Mouse (Mus musculus) midbrain, embryonic 11.5 days (tissue): Measurements from ENCODE around the gene Zfyve27. TPM values are rescaled to one million over a fixed set of nuclear protein-coding genes. Genes with fewer than 3 reads are reported as not detected.

ENCODE experiments used
- ATAC-seq: fragments of 200-750 bp; cut with Nextera tagmentation; 2 replicates; pipeline ENCODE4 v1.8.0; 2017; ENCODE audit warnings: moderate TSS enrichment, moderate library complexity; ENCODE audit not compliant: low FRiP score
- DNase-seq: peaks from one replicate; pipeline ENCODE4 v3.0.0; 2015; ENCODE audit warnings: low spot score; ENCODE audit errors: missing footprints
- H3K27ac ChIP-seq: fragments of 300-500 bp; sonication (generic); 2 replicates; pipeline ENCODE4 v1.5.1; 2014; ENCODE audit warnings: low read depth, low read length
- H3K27me3 ChIP-seq: fragments of 300-500 bp; sonication (generic); 2 replicates; pipeline ENCODE4 v1.6.1; 2014; ENCODE audit warnings: mild to moderate bottlenecking, low read length, moderate library complexity, mixed read lengths; ENCODE audit not compliant: control insufficient read depth, insufficient read depth
- H3K36me3 ChIP-seq: fragments of 300-500 bp; sonication (generic); 2 replicates; pipeline ENCODE4 v1.6.1; 2014; ENCODE audit warnings: mild to moderate bottlenecking, low read length, moderate library complexity, mixed read lengths; ENCODE audit not compliant: control insufficient read depth, insufficient read depth
- H3K4me1 ChIP-seq: fragments of 300-500 bp; sonication (generic); 2 replicates; pipeline ENCODE4 v1.6.1; 2014; ENCODE audit warnings: low read length; ENCODE audit not compliant: control insufficient read depth, insufficient read depth
- H3K4me2 ChIP-seq: fragments of 300-500 bp; sonication (generic); 2 replicates; pipeline ENCODE4 v1.6.1; 2014; ENCODE audit warnings: mild to moderate bottlenecking, moderate library complexity
- H3K4me3 ChIP-seq: fragments of 300-500 bp; sonication (generic); 2 replicates; pipeline ENCODE4 v1.5.1; 2014; ENCODE audit warnings: low read depth, low read length
- H3K9ac ChIP-seq: fragments of 300-500 bp; sonication (generic); 2 replicates; pipeline ENCODE4 v1.6.1; 2014; ENCODE audit warnings: low read length
- H3K9me3 ChIP-seq: fragments of 300-500 bp; sonication (generic); 2 replicates; pipeline ENCODE4 v1.6.1; 2016; ENCODE audit warnings: low read length; ENCODE audit not compliant: control insufficient read depth
- WGBS: fragments of 180-500 bp; shearing (Covaris S2); extraction: QIAGEN DNeasy Blood & Tissue Kit; methylation state at CpG from one replicate; pipeline ENCODE4 v1.1.7; 2014; 5-methylcytosine and 5-hydroxymethylcytosine counted together
- polyA plus RNA-seq: library from polyadenylated mRNA; unstranded; fragments of >200 nt; fragmentation: Nextera tagmentation; extraction: Ambion mirVana; gene quantifications from 2 replicates; pipeline ENCODE4 v1.2.1, GENCODE M21; 2014

Zfyve27 gene
- polyA plus RNA-seq, 1 experiment from 2014 or later: 15.6 TPM

DNA sequence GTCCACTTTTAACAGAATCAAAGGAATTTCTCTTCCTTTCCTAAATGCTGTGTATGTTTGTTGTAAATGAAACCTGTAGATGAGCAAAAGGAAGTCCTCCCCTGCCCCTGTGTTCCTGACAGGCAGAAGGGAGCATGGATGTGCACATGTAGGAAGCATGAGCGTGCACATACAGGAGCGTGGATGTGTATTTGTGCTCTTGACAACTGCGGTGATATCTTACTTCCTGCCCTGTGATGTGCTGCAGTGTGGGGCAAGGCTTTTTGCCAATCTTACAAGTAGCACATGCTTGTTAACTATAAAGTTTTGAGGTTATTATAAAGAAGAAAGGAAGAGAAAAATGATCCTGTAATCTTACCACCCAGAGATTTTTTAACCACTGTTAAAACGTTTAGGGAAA, 26.0 kb downstream of the Zfyve27 start:
- no peak overlapping the region for H3K4me2 ChIP-seq
- ATAC-seq (no peak), DNase-seq (no peak)
- no peaks in the 10 kb centered on the region for H3K27me3 ChIP-seq
- no peak overlapping the region for H3K9ac ChIP-seq
- no peak overlapping the region for H3K4me3 ChIP-seq
- H3K4me1 ChIP-seq: no peaks in the 10 kb centered on the region
- 90% methylated on average over 4 of the region's 4 CpGs for WGBS
- no peaks in the 10 kb centered on the region for H3K9me3 ChIP-seq
- peaks cover 8% of the 10 kb centered on the region; the same call in 1 of the 2 replicates for H3K36me3 ChIP-seq
- H3K27ac ChIP-seq: no peak overlapping the region

DNA sequence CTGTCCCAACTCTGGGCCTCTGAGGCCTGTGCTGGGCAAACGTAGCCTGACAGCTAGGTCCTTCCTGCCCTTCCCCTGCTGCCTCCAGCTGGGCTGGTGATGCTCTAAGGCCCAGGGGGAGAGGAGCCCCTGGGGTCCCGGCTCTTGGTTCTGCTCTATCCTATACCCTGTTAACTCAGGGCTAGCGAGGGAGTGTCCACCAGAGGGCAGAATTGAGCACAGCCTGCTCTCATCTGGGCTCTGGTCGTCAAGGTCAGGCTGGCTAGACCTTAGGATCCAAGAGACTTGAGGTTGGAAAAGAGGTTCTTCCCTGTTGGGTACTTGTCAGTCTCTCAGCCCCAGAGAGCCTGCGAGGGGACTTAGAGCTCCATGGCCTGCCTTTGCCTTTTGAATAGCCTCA, 26.7 kb downstream of the Zfyve27 start:
- Histone ChIP-seq H3K27ac (no peak overlapping the region), H3K4me2 (no peak overlapping the region), H3K9me3 (no peaks in the 10 kb centered on the region), H3K36me3 (peaks cover 8% of the 10 kb centered on the region; the same call in 1 of the 2 replicates), H3K9ac (no peak overlapping the region), H3K27me3 (no peaks in the 10 kb centered on the region), H3K4me1 (no peaks in the 10 kb centered on the region), H3K4me3 (no peak overlapping the region)
- DNase-seq (peak; percentile 94), ATAC-seq (peak; percentile 70; the same call in 1 of the 2 replicates)
- 23% methylated on average over 5 of the region's 5 CpGs for WGBS

DNA sequence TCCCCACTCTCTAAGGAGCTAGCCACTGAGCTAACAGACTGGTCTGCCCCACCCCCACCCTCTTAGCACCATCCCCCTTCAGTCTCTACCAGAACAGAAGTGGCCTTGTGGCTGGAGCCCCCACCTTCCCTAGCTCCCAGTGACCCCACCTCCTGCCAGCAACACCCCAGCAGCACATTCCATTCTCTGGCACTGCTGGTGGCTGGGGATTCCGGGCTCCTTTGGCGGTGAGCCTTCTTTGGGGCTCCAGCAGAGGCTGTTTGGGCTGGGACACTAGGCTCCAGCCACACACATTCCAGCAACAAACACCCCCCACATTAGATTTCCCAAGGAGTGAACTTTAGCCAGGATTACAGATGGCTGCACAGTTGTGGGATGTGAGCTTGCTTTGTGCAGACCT, 29.6 kb downstream of the Zfyve27 start:
- no peak overlapping the region for H3K27ac ChIP-seq
- peaks cover 4% of the 10 kb centered on the region; the same call in 1 of the 2 replicates for H3K27me3 ChIP-seq
- H3K4me3 ChIP-seq: no peak overlapping the region
- H3K36me3 ChIP-seq: peaks cover 8% of the 10 kb centered on the region; the same call in 1 of the 2 replicates
- ATAC-seq: no peak
- H3K9ac ChIP-seq: no peak overlapping the region
- H3K4me1 ChIP-seq: no peaks in the 10 kb centered on the region
- DNase-seq: no peak
- 44% methylated on average over 2 of the region's 2 CpGs for WGBS
- no peak overlapping the region for H3K4me2 ChIP-seq
- H3K9me3 ChIP-seq: no peaks in the 10 kb centered on the region

DNA sequence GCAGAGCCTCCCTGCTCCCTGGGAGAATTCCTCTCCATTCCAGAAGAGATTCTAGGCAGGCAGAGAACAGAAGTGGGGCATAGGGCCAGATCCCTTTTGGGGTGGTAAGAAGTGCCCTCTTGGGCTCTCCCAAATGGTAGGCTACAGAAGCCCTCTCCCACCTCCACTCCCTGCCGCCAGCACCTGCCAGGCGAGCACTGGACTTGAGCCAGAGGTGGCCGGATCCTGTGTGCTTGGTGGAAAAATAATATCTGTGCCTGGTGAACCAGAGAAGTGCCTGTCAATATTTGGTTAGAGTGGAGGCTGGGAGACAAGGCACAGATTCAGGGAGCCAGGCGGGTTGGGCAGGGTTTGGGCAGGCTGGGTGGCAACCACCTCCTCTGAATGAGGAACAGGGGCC, 32.6 kb downstream of the Zfyve27 start:
- Histone ChIP-seq H3K9ac (no peak overlapping the region), H3K27ac (no peak overlapping the region), H3K36me3 (0 out of 2 replicates have a peak, but pooled peaks cover under 1% of the 10 kb centered on the region), H3K4me2 (no peak overlapping the region), H3K27me3 (peaks cover 27% of the 10 kb centered on the region), H3K4me3 (no peak overlapping the region), H3K4me1 (peaks cover 1% of the 10 kb centered on the region; the same call in 1 of the 2 replicates), H3K9me3 (no peaks in the 10 kb centered on the region)
- 75% methylated on average over 4 of the region's 4 CpGs for WGBS
- DNase-seq (no peak), ATAC-seq (no peak)

DNA sequence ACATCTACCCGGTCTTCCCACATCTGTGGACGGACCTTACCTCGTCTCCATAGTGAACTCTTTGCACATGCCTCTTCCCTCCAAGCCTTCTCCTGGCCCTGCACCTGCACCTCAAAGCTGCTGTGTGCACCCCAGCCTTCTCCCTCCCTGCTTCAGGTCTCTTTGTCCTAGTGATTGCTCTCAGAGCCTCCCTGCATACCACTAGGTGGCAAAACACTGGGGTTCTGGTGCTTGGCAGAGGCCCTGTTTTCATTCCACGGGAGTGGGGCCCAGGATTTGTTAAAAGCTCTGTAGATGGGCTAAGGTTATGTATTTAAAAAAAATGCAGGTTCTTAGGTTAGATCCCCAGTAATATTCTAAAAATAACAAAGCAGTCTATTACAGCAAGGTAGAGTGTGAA, 33.3 kb downstream of the Zfyve27 start:
- Histone ChIP-seq H3K27ac (no peak overlapping the region), H3K4me1 (peaks cover 7% of the 10 kb centered on the region; the same call in 1 of the 2 replicates), H3K36me3 (no peaks in the 10 kb centered on the region), H3K27me3 (peaks cover 34% of the 10 kb centered on the region), H3K4me2 (no peak overlapping the region), H3K4me3 (no peak overlapping the region), H3K9ac (no peak overlapping the region), H3K9me3 (no peaks in the 10 kb centered on the region)
- DNase-seq (no peak), ATAC-seq (no peak)
- WGBS: 76% methylated on average over 4 of the region's 4 CpGs

DNA sequence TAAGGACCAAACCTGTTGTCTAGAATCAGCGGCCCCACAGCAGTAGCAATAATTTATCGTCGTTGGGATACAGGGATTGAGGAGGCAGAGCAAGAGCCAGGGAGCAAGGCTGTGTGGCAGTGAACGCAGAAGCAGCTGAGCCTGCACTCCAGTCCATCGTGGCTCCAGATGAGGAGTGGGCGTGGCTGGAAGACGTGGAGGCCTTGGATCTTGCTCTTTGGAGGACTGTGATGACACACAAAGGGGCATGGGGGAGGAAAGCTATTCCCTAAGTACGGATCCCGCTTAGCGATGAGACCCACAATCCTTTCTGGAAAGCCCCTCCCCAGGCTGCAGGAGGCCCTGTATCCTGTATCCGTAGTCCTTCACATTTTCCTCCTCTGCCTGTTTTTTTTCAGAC, 34.3 kb downstream of the Zfyve27 start:
- peaks cover 43% of the 10 kb centered on the region for H3K27me3 ChIP-seq

DNA sequence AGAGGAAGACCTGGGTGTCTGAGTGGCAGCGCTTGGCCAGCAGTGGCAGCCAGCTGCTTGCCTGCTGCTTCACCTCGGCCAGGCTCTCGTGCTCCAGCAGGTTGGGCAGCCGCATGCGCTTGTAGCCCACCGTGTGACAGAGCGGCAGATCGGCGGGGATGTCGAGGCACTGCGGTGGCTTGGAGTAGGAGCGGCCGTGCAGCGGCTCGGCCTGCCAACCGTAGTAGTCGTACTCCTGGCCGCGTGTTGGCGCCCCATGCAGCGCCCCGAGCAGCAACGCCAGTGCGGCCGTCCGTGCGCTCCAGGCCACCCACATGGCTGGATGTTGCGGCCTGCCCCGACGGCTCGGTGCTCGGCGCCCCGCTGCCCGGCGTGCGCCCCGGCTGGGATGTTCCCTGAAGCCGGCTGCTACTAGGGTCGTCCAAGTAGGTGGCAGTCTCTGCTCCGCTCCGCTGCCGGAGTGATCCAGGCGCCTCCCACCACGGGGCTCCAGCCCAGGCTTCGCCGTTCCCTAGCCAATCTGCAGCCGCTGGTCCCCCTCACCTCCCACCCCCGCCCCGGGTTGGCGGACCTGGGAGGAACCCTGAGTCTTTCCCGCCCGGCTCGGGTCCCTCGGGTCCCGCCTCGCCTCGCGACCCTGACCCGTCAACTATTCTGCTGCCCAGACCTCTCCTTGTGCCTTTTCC, 38.1 kb downstream of the Zfyve27 start, which contains the start of gene Sfrp5:
TSS of gene Sfrp5 (minus strand) at position 557 of the 686 bp plus-strand sequence.
- no peak for ATAC-seq
- H3K4me1 ChIP-seq: peaks cover 8% of the 10 kb centered on the region; the same call in 1 of the 2 replicates
- H3K27me3 ChIP-seq: peaks cover 48% of the 10 kb centered on the region

More for the DNA sequence above, 34.3 kb downstream of the Zfyve27 start:
- H3K9ac ChIP-seq: no peak overlapping the region
- no peaks in the 10 kb centered on the region for H3K36me3 ChIP-seq
- H3K9me3 ChIP-seq: no peaks in the 10 kb centered on the region
- ATAC-seq (no peak), DNase-seq (no peak)
- no peak overlapping the region for H3K27ac ChIP-seq
- H3K4me2 ChIP-seq: no peak overlapping the region
- H3K4me1 ChIP-seq: peaks cover 8% of the 10 kb centered on the region; the same call in 1 of the 2 replicates
- no peak overlapping the region for H3K4me3 ChIP-seq
- 43% methylated on average over 11 of the region's 11 CpGs for WGBS

DNA sequence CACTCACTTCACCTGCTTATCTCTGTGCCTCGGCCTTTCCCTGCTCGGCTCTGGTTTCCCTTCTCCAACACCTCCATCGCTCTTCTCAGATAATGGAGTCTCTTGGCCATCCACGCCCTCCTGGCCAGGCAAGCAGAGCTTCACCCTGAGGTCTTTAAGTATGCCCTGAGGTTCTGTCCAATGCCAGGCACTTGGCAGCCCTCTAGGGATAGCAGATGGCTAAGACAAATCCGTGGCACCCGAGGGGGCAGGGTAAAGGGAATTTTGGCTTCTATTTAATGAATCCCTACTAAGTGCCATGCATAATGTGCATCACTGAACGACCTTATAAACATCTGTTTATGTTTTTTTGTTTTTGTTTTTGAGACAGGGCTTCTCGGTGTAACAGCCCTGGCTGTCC, 38.7 kb downstream of the Zfyve27 start:
- no peaks in the 10 kb centered on the region for H3K9me3 ChIP-seq
- no peak overlapping the region for H3K4me2 ChIP-seq
- ATAC-seq (no peak), DNase-seq (no peak)
- no peak overlapping the region for H3K4me3 ChIP-seq
- H3K27me3 ChIP-seq: peaks cover 48% of the 10 kb centered on the region
- H3K36me3 ChIP-seq: no peaks in the 10 kb centered on the region
- H3K4me1 ChIP-seq: peaks cover 8% of the 10 kb centered on the region; the same call in 1 of the 2 replicates
- no peak overlapping the region for H3K9ac ChIP-seq
- H3K27ac ChIP-seq: no peak overlapping the region
- WGBS: 44% methylated on average over 8 of the region's 8 CpGs

More for the DNA sequence above, 38.1 kb downstream of the Zfyve27 start, which contains the start of gene Sfrp5:
- no peaks in the 10 kb centered on the region for H3K36me3 ChIP-seq
- peak within 1 kb of the TSS; percentile 15; the same call in 1 of the 2 replicates for H3K4me3 ChIP-seq
- H3K9ac ChIP-seq: no peak within 1 kb of the TSS
- under 1% methylated on average over 60 of the region's 60 CpGs for WGBS
- H3K27ac ChIP-seq: no peak within 1 kb of the TSS
- H3K4me2 ChIP-seq: peak within 1 kb of the TSS; percentile 27
- peak; percentile 93 for DNase-seq
- no peaks in the 10 kb centered on the region for H3K9me3 ChIP-seq

DNA sequence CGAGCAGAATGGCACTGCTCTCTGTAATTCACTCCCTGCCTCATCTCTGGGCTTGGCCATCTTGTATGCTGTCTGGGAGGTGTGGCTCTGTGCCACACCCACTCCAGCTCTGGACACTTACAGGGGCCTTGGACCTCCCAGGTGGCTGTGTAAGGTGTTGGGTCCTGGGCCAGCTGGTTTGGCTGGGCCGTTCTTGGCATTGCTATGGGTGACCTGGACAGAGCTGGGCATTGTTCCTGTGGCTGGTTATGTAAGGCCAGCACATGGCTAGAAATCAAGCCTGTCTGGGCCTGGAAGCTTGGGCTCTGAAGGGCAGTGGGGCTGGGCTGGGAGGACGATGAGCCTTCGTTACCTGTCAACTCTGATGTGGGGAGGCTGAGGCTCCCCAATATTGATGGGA, 40.6 kb downstream of the Zfyve27 start:
- H3K27ac ChIP-seq: no peak overlapping the region
- H3K27me3 ChIP-seq: peaks cover 39% of the 10 kb centered on the region
- WGBS: 92% methylated on average over 4 of the region's 4 CpGs
- H3K4me1 ChIP-seq: peaks cover 8% of the 10 kb centered on the region; the same call in 1 of the 2 replicates
- no peaks in the 10 kb centered on the region for H3K9me3 ChIP-seq
- no peaks in the 10 kb centered on the region for H3K36me3 ChIP-seq
- no peak overlapping the region for H3K4me2 ChIP-seq
- DNase-seq: no peak
- no peak overlapping the region for H3K9ac ChIP-seq
- H3K4me3 ChIP-seq: no peak overlapping the region
- ATAC-seq: no peak
